Mouse (Mus musculus) regulatory T cell (primary cell): ENCODE results near the gene Cd22.
"Not testable (repeated sequence)": the region's sequence is repeated elsewhere in the genome, so short reads cannot be mapped to it uniquely, and the experiment has no call there.

Experiments
- in situ Hi-C: fragments of 300-600 bp; cut with MboI, MseI; formaldehyde crosslinking; loops from one replicate; pipeline ENCODE4 v1.15.1; 2025; ENCODE audit warnings: high pct_unique_total_duplicates

Cd22 gene

GRCm38 (mm10) chr7:30863386-30863785 lies 16.8 kb downstream of the Cd22 start:
- in situ Hi-C loops, result no loop called here

- in situ Hi-C loops, result no loop called here
Observed at GRCm38 (mm10) chr7:30861464-30861863, 18.7 kb downstream of the Cd22 start, which contains the start of gene Ffar1. Ffar1 (minus strand) TSS chr7:30861564.

- in situ Hi-C loops, result no loop called here
Observed at GRCm38 (mm10) chr7:30859635-30860402, 20.3 kb downstream of the Cd22 start.

DNA sequence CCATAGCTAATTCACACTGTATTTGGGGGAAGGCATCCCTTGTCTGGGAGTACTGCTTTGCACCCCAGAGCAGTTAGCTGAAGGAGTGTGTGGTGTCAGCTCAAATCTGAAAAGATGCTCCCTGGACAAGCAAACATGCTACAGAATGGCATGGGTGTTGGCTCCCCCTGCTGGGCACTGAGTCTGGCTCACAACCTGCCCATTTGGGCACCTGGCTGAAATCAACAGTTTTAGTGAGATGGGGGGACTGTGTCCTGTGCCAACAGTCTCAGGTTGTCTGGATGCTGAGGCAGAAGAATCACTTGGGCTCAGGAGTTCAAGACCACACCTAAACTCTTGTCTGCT lies 20.9 kb downstream of the Cd22 start:
- in situ Hi-C loops, result no loop called here

- in situ Hi-C loops, result no loop called here
Observed at GRCm38 (mm10) chr7:30857746-30858145, 22.4 kb downstream of the Cd22 start.

GRCm38 (mm10) chr7:30856078-30856477 lies 24.1 kb downstream of the Cd22 start, which contains the start of gene Ffar3:
Ffar3 (minus strand) TSS chr7:30856178.
- in situ Hi-C loops, result no loop called here

GRCm38 (mm10) chr7:30851421-30851820 lies 28.7 kb downstream of the Cd22 start:
- in situ Hi-C loops, result no loop called here

DNA sequence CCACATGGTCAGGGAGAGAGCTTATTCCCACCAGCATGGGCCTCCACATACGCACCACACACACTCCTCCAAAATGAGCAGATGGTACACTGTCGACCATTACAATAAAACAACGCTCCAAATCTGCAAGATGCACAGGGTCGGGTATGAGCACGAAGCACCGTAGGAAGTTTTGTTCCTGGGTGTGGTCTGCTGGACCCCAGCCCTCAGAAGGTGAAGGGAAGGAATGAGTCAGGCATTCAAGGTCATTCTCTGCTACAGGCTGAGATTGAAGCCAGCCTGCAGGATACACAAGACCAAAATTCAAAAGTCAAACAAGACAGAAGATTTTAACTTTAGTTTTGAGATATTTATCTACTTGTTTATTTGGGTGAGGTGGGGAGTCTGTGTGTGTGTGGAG lies 32.2 kb downstream of the Cd22 start:
- in situ Hi-C loops, result no loop called here

- in situ Hi-C loops, result no loop called here
Observed at GRCm38 (mm10) chr7:30847386-30847785, 32.8 kb downstream of the Cd22 start.

DNA sequence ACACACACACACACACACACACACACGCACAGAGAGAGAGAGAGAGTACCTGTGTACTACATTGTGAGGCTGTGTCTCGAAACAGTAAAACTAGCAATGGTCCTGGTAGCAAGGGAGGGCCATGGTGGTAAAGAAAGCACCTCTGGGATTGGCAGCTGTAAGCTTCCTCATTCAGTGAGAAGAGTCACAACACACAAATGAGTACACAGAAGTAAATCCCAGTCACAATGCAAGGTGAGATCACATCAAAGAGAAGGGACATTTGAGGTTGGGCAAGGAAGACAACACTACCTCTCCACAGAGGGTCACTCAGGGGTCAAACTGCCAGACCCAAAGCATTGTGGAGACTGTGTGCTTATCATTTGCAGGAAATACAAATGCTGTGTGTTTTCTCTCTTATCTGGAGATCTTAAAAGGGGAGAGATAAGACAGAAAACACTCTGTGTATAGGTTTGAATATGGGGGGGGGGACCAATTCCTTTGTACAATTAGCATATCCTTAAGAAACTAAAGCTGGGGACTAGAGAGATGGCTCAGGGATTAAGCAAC lies 33.6 kb downstream of the Cd22 start:
- in situ Hi-C loops, result no loop called here

GRCm38 (mm10) chr7:30844676-30845297 lies 35.4 kb downstream of the Cd22 start:
- in situ Hi-C loops, result no loop called here

DNA sequence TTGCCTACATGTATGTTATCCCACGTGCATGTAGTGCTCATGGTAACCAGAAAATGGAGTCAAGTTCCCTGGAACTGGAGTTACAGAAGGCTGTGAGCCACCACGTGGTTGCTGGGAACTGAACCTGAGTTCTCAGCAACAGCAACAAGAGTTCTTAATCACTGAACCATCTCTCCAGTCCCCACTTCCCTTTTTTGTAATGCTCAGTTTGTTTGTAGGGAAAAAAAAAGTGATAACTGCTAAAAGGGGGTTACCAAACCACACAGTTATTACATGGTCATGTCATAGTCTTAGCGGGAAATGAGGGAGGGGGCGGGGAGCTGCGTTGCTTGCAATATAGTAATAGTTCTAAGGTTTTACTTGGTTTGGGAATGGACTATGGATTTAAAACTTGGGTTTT lies 38.0 kb downstream of the Cd22 start:
- in situ Hi-C loops, result no loop called here

DNA sequence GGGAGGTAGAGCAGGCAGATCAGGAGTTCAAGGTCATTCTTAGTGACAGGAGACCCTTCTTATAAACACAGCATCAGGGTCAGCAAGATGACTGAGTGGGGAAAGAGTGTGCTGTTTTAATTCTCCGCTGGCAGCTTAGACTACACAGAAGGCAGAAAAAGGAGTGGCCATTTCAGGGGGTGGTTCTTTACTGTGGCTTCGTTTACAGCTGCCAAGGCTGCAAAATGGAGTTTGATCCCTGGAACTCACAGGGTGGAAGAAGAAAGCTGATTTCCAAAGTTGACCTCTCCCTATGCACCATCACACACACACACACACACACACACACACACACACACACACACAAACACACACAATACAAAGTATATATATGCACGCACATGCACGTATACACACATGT lies 38.8 kb downstream of the Cd22 start:
- in situ Hi-C loops, result no loop called here

GRCm38 (mm10) chr7:30840306-30840705 lies 39.8 kb downstream of the Cd22 start:
- in situ Hi-C loops, result no loop called here

- in situ Hi-C loops, result no loop called here
Observed at GRCm38 (mm10) chr7:30837277-30837676, 42.9 kb downstream of the Cd22 start.

DNA sequence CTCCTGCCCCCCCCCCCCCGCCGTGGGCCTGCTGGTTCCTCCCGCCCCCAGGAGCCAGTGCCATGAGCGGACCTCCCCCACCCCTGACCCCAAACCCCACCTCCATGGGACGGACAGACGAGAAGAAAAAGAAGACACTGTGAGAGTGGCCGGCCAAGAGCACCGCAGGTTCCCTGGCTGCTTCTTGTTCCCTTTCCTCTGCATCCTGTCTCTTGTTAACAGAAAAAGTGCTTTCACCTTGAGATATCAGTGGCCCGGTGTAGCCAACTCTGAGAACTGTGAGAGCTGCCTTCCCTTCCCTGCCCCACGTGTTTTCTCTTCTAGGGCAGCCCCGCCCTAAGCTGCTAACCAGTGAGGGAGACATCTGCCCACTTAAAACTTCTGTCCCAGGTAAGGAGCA lies 47.5 kb downstream of the Cd22 start:
- in situ Hi-C loops, result not testable (repeated sequence)

- in situ Hi-C loops, result no loop called here
Observed at GRCm38 (mm10) chr7:30832261-30832660, 47.9 kb downstream of the Cd22 start.

GRCm38 (mm10) chr7:30829428-30829827 lies 50.7 kb downstream of the Cd22 start:
- in situ Hi-C loops, result no loop called here

DNA sequence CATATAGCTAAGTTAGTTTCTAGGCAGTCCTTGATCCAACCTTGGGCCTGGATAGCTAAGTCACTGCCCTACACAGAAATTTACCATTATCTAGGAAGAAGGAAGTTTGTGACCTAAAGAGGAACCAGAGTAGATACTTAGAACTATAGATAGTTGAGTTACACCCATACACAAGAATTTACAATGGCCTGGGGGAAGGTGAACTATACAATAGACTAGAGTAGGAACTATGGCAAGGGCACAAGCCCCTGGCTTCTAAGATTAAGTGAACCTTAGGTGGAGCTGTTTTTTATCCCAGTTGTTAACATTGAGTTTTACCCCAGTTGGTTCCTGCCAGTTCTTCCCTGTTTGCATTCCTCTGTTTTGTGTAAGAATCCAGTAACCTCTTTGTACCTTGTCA lies 51.3 kb downstream of the Cd22 start:
- in situ Hi-C loops, result not testable (repeated sequence)

GRCm38 (mm10) chr7:30826660-30827059 lies 53.5 kb downstream of the Cd22 start:
- in situ Hi-C loops, result no loop called here

DNA sequence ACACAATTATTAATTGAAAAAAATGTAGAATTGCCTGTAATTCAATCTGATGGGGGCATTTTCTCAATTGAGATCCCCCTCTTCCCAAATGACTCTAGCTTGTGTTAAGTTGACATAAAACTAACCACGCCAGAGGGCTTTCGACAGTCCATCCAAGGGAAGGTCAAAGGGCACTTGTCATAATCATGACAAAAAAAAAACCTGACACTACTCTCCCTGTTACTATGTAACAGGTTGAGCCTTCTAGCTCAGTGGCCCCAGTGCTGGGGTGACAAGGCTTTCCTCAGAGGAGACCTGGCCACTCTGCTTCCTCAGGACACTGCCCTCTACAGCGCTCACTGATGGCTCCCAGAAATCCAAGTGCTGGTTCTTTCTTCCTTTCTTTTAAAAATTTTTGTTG lies 55.8 kb downstream of the Cd22 start:
- in situ Hi-C loops, result no loop called here

- in situ Hi-C loops, result no loop called here
Observed at GRCm38 (mm10) chr7:30823675-30824074, 56.5 kb downstream of the Cd22 start, which contains the start of gene Ffar2. Ffar2 (minus strand) TSS chr7:30823775.

- in situ Hi-C loops, result no loop called here
Observed at GRCm38 (mm10) chr7:30821532-30821931, 58.6 kb downstream of the Cd22 start.
